Mouse (Mus musculus): ENCODE results near the gene Slfnl1.

Slfnl1 gene

GRCm38 (mm10) chr4:120580894-120581293, 48.9 kb downstream of the Slfnl1 start:
- in situ Hi-C loops (cut with MboI, MseI): loop anchor here (5.0 kb wide), 1 partner anchor 321 kb away; no protein-coding TSS in a partner anchor

DNA sequence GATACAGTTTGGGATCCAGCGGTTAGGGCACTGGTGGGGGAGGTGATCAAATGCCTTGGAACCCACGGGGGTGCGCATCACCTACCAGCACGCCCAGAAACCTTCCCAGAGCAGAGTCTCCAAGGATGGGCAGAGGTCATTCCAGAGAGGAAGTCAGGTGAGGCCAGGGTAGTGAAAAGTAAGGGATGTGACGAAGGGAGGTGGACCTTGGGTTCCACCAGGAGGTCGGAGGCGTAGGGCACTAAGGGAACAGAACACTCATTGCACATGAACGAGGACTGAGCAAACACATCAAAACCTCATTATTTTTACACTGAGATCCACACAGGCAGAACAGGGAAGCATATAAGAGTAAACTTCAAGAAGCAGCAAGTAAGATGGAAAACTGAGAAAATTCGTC, 49.7 kb downstream of the Slfnl1 start:
- in situ Hi-C loops (cut with MboI, MseI): loop anchor here (5.0 kb wide), 1 partner anchor 321 kb away; no protein-coding TSS in a partner anchor

Data from regulatory T cell (primary cell).